Mouse (Mus musculus): Measurements from ENCODE around the gene Krt31. TPM values are rescaled to one million over a fixed set of nuclear protein-coding genes. Genes with fewer than 3 reads are reported as not detected.
A peak's percentile ranks its signal among the peaks of the same experiment; 100 is the strongest.

Gene Krt31
- total RNA-seq, 2 experiments from 2014 or later = not detected

DNA sequence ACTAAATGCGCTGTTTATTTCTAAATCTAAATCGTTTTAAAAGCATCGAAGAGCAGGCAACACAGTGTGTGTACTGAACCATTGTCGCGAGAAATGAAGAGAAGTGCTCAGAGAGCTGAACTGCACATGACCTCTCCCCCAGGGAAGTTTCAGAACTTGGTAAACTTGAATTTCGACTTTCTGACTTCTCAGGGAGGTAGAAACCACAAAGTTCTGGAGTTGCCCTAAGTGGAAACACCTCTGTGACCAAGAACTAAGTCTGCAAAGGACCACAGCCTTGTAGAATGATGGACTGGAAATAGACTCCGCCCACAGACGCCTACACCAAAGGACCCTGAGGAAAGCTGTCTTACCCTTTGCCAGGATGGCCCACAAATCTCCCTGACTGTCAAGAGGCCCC lies 44.4 kb downstream of the Krt31 start:
- no peak for DNase-seq

DNA sequence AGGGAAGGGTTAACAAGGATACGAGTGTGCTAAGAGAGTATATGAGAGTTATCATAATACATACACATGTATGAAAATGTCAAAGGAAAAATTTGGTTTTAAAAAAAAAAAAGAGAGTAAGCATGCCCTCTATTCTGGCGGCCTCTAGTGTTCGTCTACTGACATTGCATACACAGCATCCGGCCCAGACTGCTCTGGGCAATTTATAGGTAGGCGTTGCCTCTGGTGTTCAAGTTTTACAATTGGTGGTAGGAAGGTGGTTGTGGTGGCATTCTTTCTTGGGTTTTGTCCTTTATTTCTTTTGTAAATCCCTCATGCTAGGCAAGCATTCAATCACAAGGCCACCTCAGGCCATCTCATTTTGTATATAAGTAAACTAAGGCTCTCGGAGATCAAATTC lies 45.5 kb downstream of the Krt31 start:
- peak; percentile 25 to 53 for DNase-seq

DNA sequence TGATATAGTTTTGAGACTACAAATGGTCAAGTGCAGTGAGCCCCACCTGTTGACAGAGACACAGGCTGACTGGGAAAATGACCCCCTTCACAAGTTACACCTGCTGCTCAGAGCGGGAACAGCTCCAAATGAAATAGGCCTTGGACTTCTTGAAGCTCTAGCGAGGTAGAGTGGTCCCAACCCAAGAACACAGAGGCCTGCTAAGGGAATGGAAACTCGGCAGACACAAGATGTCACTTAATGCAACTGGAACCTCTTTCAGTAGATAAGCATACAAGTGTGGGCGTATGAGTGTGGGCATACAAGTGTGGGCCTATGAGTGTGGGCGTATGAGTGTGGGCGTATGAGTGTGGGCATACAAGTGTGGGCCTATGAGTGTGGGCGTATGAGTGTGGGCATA lies 51.3 kb downstream of the Krt31 start:
- DNase-seq = no peak

Other genes starting within 250 kb of the Krt31 start
- not detected for gene Gm11554, start 246.1 kb downstream of the Krt31 start, total RNA-seq (2021)
- not detected for gene Krtap4-13, start 240.7 kb downstream of the Krt31 start, total RNA-seq (2021)
- not detected for gene Gm11564, start 234.9 kb downstream of the Krt31 start, total RNA-seq (2021)
- not detected for gene 2300003K06Rik, start 212.5 kb downstream of the Krt31 start, total RNA-seq (2021)
- not detected for gene Krtap4-16, start 198.9 kb downstream of the Krt31 start, total RNA-seq (2021)
- not detected for gene Gm11568, start 192.6 kb downstream of the Krt31 start, total RNA-seq (2021)
- not detected for gene Gm11559, start 186.1 kb downstream of the Krt31 start, total RNA-seq (2021)
- gene Krtap9-1, start 177.2 kb downstream of the Krt31 start, total RNA-seq (2021) = not detected
- gene Gm11567, start 171.4 kb downstream of the Krt31 start, total RNA-seq (2021) = not detected
- not detected for gene Krtap31-1, start 142.6 kb downstream of the Krt31 start, total RNA-seq (2021)
- not detected for gene Gm11565, start 135.8 kb downstream of the Krt31 start, total RNA-seq (2021)
- not detected for gene Krtap31-2, start 114.3 kb downstream of the Krt31 start, total RNA-seq (2021)
- not detected for gene Krtap9-5, start 102.1 kb downstream of the Krt31 start, total RNA-seq (2021)
- not detected for gene Krtap29-1, start 71.5 kb downstream of the Krt31 start, total RNA-seq (2021)
- not detected for gene Krtap16-1, start 64.0 kb downstream of the Krt31 start, total RNA-seq (2021)
- not detected for gene Krtap17-1, start 56.6 kb downstream of the Krt31 start, total RNA-seq (2021)
- not detected for gene Krt33a, start 34.3 kb downstream of the Krt31 start, total RNA-seq (2021)
- not detected for gene Krt33b, start 20.7 kb downstream of the Krt31 start, total RNA-seq (2021)
- gene Krt34, start 9.0 kb downstream of the Krt31 start, total RNA-seq (2021) = not detected
- not detected for gene Krt32, start 37.7 kb upstream of the Krt31 start, total RNA-seq (2021)
- gene Krt35, start 45.7 kb upstream of the Krt31 start, total RNA-seq (2021) = not detected
- gene Krt36, start 55.1 kb upstream of the Krt31 start, total RNA-seq (2021) = under 1 TPM; 0.16 to 0.36 TPM
- not detected for gene Krt13, start 71.0 kb upstream of the Krt31 start, total RNA-seq (2021)
- not detected for gene Krt15, start 85.4 kb upstream of the Krt31 start, total RNA-seq (2021)
- gene Krt19, start 98.1 kb upstream of the Krt31 start, total RNA-seq (2021) = 1 to 10 TPM; 3.9 to 6.8 TPM
- gene Krt9, start 142.7 kb upstream of the Krt31 start, total RNA-seq (2021) = not detected
- under 1 TPM; 0.23 to 0.36 TPM for gene Krt14, start 157.0 kb upstream of the Krt31 start, total RNA-seq (2021)
- gene Krt16, start 198.4 kb upstream of the Krt31 start, total RNA-seq (2021) = not detected
- gene Krt17, start 210.5 kb upstream of the Krt31 start, total RNA-seq (2021) = not detected
- not detected for gene Krt42, start 219.3 kb upstream of the Krt31 start, total RNA-seq (2021)

Data from adrenal gland, postnatal 36 days (tissue).